Mouse (Mus musculus): Measurements from ENCODE around the gene Coro1c. TPM values are rescaled to one million over a fixed set of nuclear protein-coding genes. Genes with fewer than 3 reads are reported as not detected.

Coro1c gene
- polyA plus RNA-seq, 1 experiment, result 132 TPM

GRCm38 (mm10) chr5:113863994-113864393, 44.6 kb downstream of the Coro1c start:
- H3K9me3 ChIP-seq, result no peaks in the 10 kb centered on the region
- TF ChIP-seq GATA1 (IDR thresholded peaks at IDR 0.05; ENCODE audit: borderline replicate concordance, low read length) (no peak), FLI1 (IDR thresholded peaks at IDR 0.05; ENCODE audit: low read length) (no peak)
- H3K4me1 ChIP-seq, result peaks cover 86% of the 10 kb centered on the region
- no peaks in the 10 kb centered on the region for H3K27me3 ChIP-seq (replicated peaks)
- peaks cover 90% of the 10 kb centered on the region for H3K36me3 ChIP-seq (replicated peaks; ENCODE audit: low read length)
- no peak overlapping the region for H3K4me3 ChIP-seq (replicated peaks)

DNA sequence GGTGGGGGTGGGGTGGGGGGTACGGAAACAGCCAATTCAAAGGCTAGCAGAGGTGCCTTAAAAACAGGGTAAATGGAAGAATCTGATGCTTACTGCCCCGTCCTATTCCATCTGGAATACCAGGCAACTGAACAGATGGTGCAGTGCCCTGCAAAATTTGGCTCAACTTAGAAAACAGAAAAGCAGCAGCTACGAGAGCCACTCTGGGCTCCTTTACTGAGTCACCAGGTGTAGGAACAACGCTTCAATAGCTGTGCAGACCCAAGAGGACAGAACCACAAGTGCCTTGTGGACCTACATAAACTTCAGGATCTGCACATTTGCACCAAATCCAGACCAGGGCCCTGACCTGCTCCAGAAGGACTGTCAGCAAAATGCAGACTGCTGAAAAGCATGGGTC, 46.1 kb downstream of the Coro1c start:
- no peak for TF ChIP-seq GATA1 (IDR thresholded peaks at IDR 0.05; ENCODE audit: borderline replicate concordance, low read length)
- TF ChIP-seq FLI1 (IDR thresholded peaks at IDR 0.05; ENCODE audit: low read length), result no peak
- H3K4me3 ChIP-seq (replicated peaks), result no peak overlapping the region
- H3K4me1 ChIP-seq, result peaks cover 84% of the 10 kb centered on the region
- no peaks in the 10 kb centered on the region for H3K9me3 ChIP-seq
- peaks cover 95% of the 10 kb centered on the region for H3K36me3 ChIP-seq (replicated peaks; ENCODE audit: low read length)
- no peaks in the 10 kb centered on the region for H3K27me3 ChIP-seq (replicated peaks)

DNA sequence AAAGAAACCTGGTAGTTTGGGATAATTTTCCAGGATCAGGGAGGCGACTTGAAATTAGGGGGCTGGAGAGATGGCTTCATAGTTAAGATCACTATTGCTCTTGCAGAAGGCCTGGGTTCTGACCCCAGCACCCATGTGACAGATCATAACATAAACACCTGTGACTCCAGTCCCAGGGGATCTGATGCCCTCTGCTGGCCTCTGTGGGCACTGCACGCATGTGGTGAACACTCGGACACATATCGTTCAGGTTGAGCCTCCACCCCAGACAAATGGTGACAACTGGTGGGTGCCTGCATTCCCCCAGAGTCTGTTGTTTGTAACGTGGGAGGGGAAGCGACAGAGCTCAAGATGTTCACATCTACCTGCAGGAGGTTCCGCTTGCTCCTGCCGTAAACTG, 47.3 kb downstream of the Coro1c start:
- Histone ChIP-seq H3K4me3 (replicated peaks) (no peak overlapping the region), H3K4me1 (peaks cover 85% of the 10 kb centered on the region), H3K9me3 (no peaks in the 10 kb centered on the region), H3K27me3 (replicated peaks) (no peaks in the 10 kb centered on the region), H3K36me3 (replicated peaks; ENCODE audit: low read length) (peaks cover 96% of the 10 kb centered on the region)
- TF ChIP-seq GATA1 (IDR thresholded peaks at IDR 0.05; ENCODE audit: borderline replicate concordance, low read length), result no peak
- no peak for TF ChIP-seq FLI1 (IDR thresholded peaks at IDR 0.05; ENCODE audit: low read length)

DNA sequence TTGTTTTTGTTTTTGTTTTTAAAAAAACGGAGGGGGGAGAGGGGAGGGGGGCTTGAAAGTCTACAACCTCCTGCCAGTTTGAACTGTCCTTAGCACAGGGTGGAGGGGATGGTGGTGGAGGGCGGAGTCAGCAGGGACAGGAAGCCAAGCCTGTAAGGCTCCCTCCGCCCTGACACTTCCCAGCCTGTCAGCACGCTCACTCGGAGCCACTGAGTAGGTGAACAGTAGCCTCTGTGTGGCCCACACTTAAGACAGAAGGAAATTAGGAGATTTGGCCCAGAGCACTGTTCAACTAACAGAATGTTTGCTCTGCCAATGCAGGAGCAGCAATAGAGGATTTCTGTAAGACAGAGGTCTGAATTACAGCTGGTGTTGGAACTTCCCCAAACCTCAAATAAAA, 49.6 kb downstream of the Coro1c start:
- Histone ChIP-seq H3K36me3 (replicated peaks; ENCODE audit: low read length) (peaks cover 96% of the 10 kb centered on the region), H3K4me1 (peaks cover 89% of the 10 kb centered on the region), H3K27me3 (replicated peaks) (no peaks in the 10 kb centered on the region), H3K9me3 (no peaks in the 10 kb centered on the region), H3K4me3 (replicated peaks) (peak overlapping the region; percentile 76)
- TF ChIP-seq FLI1 (IDR thresholded peaks at IDR 0.05; ENCODE audit: low read length) (no peak), GATA1 (IDR thresholded peaks at IDR 0.05; ENCODE audit: borderline replicate concordance, low read length) (no peak)

- no peak for TF ChIP-seq GATA1 (IDR thresholded peaks at IDR 0.05; ENCODE audit: borderline replicate concordance, low read length)
- TF ChIP-seq FLI1 (IDR thresholded peaks at IDR 0.05; ENCODE audit: low read length), result no peak
- peak overlapping the region; percentile 67 for H3K4me3 ChIP-seq (replicated peaks)
- no peaks in the 10 kb centered on the region for H3K9me3 ChIP-seq
- H3K27me3 ChIP-seq (replicated peaks), result no peaks in the 10 kb centered on the region
- peaks cover 88% of the 10 kb centered on the region for H3K4me1 ChIP-seq
- H3K36me3 ChIP-seq (replicated peaks; ENCODE audit: low read length), result peaks cover 96% of the 10 kb centered on the region
These were observed 50.0 kb downstream of the Coro1c start for GRCm38 (mm10) chr5:113858550-113858949.

GRCm38 (mm10) chr5:113857631-113858030, 50.9 kb downstream of the Coro1c start:
- peaks cover 86% of the 10 kb centered on the region for H3K4me1 ChIP-seq
- peaks cover 96% of the 10 kb centered on the region for H3K36me3 ChIP-seq (replicated peaks; ENCODE audit: low read length)
- H3K4me3 ChIP-seq (replicated peaks), result no peak overlapping the region
- H3K9me3 ChIP-seq, result no peaks in the 10 kb centered on the region
- no peak for TF ChIP-seq FLI1 (IDR thresholded peaks at IDR 0.05; ENCODE audit: low read length)
- TF ChIP-seq GATA1 (IDR thresholded peaks at IDR 0.05; ENCODE audit: borderline replicate concordance, low read length), result no peak
- no peaks in the 10 kb centered on the region for H3K27me3 ChIP-seq (replicated peaks)

- H3K36me3 ChIP-seq (replicated peaks; ENCODE audit: low read length), result peaks cover 96% of the 10 kb centered on the region
These were observed 51.9 kb downstream of the Coro1c start for GRCm38 (mm10) chr5:113856631-113857030.

DNA sequence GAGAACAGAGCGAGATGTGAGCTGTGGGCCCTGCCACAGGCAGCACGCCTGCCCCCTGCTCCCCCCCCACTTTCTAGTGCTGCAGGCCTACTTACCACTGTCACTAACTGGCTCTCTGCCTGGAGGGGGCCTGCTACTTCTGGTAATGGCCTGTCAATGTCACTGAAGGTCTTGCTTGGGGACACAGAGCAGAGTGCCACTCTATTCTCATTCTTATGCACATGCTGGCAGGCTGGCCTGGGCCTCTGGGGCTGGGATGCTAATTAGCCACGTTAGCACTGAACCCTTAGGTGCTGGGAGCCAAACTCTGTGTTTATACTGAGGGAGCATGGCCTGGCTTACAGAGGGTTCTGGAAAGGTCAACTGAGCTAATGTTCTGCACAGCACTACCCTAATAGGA, 52.9 kb downstream of the Coro1c start:
- H3K4me1 ChIP-seq, result peaks cover 89% of the 10 kb centered on the region

More at GRCm38 (mm10) chr5:113856631-113857030, 51.9 kb downstream of the Coro1c start:
- H3K9me3 ChIP-seq, result no peaks in the 10 kb centered on the region
- no peak overlapping the region for H3K4me3 ChIP-seq (replicated peaks)
- no peaks in the 10 kb centered on the region for H3K27me3 ChIP-seq (replicated peaks)
- H3K4me1 ChIP-seq, result peaks cover 89% of the 10 kb centered on the region
- no peak for TF ChIP-seq FLI1 (IDR thresholded peaks at IDR 0.05; ENCODE audit: low read length)
- no peak for TF ChIP-seq GATA1 (IDR thresholded peaks at IDR 0.05; ENCODE audit: borderline replicate concordance, low read length)

GRCm38 (mm10) chr5:113855117-113855516, 53.4 kb downstream of the Coro1c start:
- peaks cover 96% of the 10 kb centered on the region for H3K36me3 ChIP-seq (replicated peaks; ENCODE audit: low read length)
- no peaks in the 10 kb centered on the region for H3K27me3 ChIP-seq (replicated peaks)
- TF ChIP-seq FLI1 (IDR thresholded peaks at IDR 0.05; ENCODE audit: low read length) (no peak), GATA1 (IDR thresholded peaks at IDR 0.05; ENCODE audit: borderline replicate concordance, low read length) (no peak)
- H3K4me1 ChIP-seq, result peaks cover 89% of the 10 kb centered on the region
- H3K9me3 ChIP-seq, result no peaks in the 10 kb centered on the region
- peak overlapping the region; percentile 42 for H3K4me3 ChIP-seq (replicated peaks)

More for the DNA sequence above, 52.9 kb downstream of the Coro1c start:
- no peak overlapping the region for H3K4me3 ChIP-seq (replicated peaks)
- no peaks in the 10 kb centered on the region for H3K9me3 ChIP-seq
- no peak for TF ChIP-seq GATA1 (IDR thresholded peaks at IDR 0.05; ENCODE audit: borderline replicate concordance, low read length)
- TF ChIP-seq FLI1 (IDR thresholded peaks at IDR 0.05; ENCODE audit: low read length), result no peak
- no peaks in the 10 kb centered on the region for H3K27me3 ChIP-seq (replicated peaks)
- peaks cover 96% of the 10 kb centered on the region for H3K36me3 ChIP-seq (replicated peaks; ENCODE audit: low read length)

DNA sequence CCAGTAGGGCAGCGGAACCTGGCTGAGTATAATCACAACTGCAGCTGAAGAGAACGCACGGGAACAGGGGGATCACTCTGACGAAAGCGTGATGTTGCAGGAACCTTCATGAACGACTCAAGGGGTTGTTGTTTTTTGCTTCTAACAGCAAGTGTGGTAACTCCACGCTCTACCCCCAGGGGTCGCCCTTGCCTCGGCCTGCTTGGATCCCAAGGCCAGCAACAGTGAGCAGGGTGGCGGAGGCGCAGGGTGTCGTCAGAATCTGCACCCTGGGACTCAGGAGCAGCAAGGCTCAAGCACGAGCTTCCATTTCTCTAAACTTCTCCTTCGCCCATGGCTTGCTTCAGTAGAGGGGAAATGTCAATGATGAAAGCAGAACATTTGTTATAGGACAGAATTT, 54.1 kb downstream of the Coro1c start:
- TF ChIP-seq GATA1 (IDR thresholded peaks at IDR 0.05; ENCODE audit: borderline replicate concordance, low read length) (no peak), FLI1 (IDR thresholded peaks at IDR 0.05; ENCODE audit: low read length) (no peak)
- Histone ChIP-seq H3K4me3 (replicated peaks) (no peak overlapping the region), H3K9me3 (no peaks in the 10 kb centered on the region), H3K4me1 (peaks cover 90% of the 10 kb centered on the region), H3K27me3 (replicated peaks) (no peaks in the 10 kb centered on the region), H3K36me3 (replicated peaks; ENCODE audit: low read length) (peaks cover 98% of the 10 kb centered on the region)

- Histone ChIP-seq H3K27me3 (replicated peaks) (no peaks in the 10 kb centered on the region), H3K4me3 (replicated peaks) (no peak overlapping the region), H3K4me1 (peaks cover 84% of the 10 kb centered on the region), H3K9me3 (no peaks in the 10 kb centered on the region), H3K36me3 (replicated peaks; ENCODE audit: low read length) (peaks cover 99% of the 10 kb centered on the region)
- TF ChIP-seq FLI1 (IDR thresholded peaks at IDR 0.05; ENCODE audit: low read length) (no peak), GATA1 (IDR thresholded peaks at IDR 0.05; ENCODE audit: borderline replicate concordance, low read length) (no peak)
These were observed 55.0 kb downstream of the Coro1c start for GRCm38 (mm10) chr5:113853541-113853940.

All from megakaryocyte, embryonic 14.5 days (primary cell).